Mouse (Mus musculus): ENCODE data around the gene Cacnb1.

The Cacnb1 gene

DNA sequence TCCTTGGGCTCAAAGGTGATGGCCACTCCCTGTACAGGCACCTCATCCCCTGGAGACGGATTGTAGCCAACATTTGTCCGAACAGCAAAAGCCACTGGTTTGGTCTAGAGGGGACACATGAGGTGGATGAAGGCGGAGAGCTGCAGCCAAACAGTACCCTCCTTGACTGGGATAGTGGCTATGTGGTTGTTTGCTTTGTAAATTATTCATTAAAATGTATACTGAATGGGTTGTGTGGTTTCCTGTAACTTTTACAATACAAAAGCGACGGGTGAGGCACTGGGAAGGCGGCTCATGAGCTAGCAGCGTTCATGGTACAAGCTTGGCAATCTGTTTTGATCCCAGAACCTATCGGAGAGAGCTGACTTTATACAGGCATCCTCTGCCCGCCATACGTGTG is 10.0 kb downstream of the Cacnb1 start:
- DNase-seq (ENCODE audit: low read depth, low spot score): no peak

DNA sequence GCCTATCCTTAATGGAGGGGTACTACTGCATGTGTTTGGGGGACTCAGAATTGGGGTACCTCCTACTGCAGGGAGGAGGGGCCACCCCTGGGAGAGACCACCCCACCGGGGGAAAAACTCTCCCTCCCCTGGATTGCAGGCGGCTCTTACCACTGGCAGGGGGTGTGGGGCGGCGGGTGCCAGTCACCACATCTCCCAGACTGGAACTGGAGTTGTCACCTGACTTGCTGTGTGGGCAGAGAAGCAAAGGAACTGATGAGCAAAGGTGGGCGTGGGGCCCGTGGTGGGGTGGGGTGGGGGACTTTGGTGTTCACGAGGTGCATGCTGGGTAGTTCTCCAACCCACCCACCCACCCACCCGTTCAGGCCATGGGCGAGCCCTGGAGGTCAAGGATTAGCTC is 11.1 kb downstream of the Cacnb1 start:
- no peak for DNase-seq (ENCODE audit: low read depth, low spot score)

DNA sequence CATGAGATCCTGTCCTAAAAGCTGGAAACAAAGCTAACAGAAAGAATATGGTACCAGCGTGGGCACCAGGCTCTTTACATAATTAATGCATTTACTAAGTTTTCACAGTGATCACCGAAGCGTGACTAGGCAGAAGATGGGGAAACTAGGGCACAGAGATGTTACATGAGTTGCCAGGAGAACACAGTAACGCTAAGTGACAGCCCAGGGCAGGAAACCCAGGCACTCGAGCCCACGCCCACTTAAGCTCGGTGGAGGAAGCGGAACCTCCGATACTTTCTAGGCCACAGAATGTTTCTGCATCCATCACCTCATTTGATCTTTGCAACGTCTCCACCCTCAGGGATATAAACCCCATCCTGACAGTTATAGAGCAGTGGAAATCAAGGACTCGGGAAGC is 14.7 kb downstream of the Cacnb1 start:
- no peak for DNase-seq (ENCODE audit: low read depth, low spot score)

DNA sequence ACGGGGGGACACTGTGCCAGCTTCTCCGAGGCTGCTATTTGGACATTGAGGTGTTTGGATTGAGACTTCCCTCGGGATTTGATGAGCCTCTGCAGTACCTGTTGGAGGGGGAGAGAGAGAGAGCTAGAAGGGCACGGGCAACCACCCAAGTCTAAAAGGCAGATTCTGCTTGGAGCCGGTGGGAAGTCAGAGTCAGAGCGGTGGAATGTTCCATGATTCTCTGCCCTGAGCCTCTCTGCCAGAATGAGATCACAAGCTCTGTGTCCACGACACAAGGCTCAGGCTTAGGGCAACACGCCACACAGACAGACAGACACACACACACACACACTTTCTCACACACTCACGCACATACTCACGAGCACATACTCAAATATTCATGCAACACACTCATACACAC is 17.1 kb downstream of the Cacnb1 start:
- DNase-seq (ENCODE audit: low read depth, low spot score): no peak

DNA sequence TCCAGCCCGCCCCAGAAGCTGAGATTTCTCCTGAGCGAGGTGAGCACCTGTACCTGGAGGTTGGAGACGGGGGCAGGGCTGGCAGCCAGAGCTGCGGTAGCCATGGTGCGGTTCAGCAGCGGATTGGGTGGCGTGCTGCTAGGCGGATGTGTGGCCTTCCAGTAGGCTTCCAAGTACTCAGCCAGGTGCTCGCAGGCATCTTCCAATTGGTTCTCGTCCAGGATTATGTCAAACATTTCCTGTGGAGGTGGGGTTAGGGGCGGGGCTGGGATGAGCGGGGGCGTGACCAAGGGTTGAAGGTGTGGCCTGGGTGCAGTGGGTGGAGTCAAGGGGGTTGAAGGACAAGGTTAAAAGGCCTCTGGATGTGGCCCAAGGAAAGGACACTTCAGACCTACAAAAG is 17.8 kb downstream of the Cacnb1 start:
- no peak for DNase-seq (ENCODE audit: low read depth, low spot score)

DNA sequence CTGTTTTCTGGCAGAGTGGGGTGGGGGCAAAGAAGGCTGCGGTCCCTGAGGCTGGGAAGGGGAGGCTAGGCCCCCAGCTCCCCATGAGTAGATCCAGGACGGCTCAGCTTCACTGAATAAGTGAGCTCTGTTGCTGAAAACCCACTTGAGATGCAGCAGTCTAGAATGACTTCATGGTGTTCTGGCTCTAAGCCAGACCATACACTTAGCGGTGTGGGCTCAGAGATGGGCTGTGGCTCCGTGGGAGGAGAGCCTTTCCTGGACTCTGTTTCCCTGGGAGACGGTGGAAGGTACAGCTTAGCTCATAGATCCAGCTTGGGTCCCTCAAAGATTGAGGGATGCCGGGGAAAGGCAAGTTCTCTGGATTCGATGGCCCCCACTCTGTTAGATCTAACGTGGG is 18.7 kb downstream of the Cacnb1 start:
- DNase-seq (ENCODE audit: low read depth, low spot score): no peak

DNA sequence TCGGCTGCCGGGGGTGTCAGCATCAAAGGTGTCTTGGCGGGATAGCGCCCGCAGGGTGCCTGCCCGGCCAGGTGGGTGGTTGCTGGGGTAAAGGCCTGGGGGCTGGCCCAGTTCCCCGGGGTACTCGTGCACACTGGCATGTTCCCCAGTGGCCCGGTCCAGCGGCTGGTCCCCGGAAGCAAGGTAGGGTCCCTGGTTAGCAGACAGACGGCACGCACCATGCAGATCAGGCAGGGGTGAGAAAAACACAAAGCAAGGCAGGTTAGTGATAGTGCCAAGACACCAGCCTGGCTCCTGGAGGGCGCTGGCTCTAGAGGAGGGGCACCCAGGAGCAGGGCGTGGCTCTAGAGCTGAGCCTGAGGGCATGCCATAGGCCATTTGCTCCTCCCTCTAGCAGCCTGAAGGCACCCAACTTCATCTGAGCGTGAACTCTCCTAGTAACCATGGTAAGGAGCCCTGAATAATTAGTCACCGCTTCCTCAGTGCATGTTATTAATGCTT is 19.6 kb downstream of the Cacnb1 start:
- DNase-seq (ENCODE audit: low read depth, low spot score): no peak

DNA sequence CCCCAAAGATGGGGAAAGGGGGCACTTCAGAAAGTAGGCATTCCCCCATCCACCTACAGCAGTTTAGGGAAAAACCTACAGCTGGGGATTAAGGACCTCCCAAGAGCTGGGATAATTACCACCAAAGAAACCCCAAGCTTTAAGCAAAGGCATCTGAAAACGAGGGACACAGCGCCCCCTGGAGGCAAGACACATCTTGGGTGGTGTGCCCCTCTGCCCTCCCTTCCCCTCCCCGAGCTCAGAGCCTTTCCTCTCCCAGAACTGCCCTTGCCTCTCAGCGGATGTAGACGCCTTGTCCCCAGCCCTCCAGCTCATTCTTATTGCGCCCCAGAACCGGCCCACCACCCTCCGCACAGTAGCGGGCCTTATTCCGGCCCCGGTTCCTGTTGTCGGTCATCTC is 20.2 kb downstream of the Cacnb1 start:
- DNase-seq (ENCODE audit: low read depth, low spot score): peak; percentile 70

DNA sequence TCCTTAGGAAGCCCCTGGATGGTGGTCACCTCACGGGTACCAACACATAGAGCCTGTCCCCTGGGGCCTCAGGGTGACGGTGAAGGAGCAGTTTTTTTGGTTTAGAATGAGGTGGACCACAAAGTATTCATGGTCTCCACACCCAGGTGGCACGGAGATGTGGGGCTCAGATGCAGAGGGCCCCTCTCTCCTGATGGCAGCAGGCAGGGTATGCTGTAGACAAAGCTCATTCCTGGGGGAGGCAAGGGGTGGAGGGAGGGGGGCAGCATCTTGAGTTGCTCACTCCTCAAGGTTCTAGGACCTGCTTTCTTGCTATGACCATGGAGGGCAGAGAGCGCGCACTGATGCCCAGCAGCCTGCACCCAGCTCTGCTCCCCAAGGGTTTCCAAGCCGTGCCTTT is 20.8 kb downstream of the Cacnb1 start:
- DNase-seq (ENCODE audit: low read depth, low spot score): no peak

DNA sequence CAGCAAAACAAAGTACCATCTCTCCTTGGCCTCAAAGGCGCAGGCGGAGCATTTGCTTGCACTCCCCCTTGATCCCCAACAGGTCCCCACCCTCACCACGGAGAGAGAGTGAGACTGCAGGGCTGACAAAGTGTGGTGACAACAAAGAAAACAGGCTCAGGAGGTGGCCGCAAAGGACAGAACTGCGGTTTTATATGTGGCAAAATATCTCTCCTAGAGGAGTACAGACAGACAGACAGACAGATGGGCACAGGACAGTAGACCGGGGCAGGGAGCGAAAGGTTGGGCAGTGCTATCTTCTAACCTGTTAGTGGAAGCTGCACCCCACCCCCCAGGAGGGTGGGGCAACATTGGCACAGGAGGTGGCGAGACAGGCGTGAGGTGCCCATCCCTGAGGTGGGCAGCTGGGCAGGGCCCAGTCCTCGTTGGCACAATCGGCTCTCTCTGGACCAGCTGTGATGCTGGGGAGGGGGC is 21.4 kb downstream of the Cacnb1 start:
- no peak for DNase-seq (ENCODE audit: low read depth, low spot score)

DNA sequence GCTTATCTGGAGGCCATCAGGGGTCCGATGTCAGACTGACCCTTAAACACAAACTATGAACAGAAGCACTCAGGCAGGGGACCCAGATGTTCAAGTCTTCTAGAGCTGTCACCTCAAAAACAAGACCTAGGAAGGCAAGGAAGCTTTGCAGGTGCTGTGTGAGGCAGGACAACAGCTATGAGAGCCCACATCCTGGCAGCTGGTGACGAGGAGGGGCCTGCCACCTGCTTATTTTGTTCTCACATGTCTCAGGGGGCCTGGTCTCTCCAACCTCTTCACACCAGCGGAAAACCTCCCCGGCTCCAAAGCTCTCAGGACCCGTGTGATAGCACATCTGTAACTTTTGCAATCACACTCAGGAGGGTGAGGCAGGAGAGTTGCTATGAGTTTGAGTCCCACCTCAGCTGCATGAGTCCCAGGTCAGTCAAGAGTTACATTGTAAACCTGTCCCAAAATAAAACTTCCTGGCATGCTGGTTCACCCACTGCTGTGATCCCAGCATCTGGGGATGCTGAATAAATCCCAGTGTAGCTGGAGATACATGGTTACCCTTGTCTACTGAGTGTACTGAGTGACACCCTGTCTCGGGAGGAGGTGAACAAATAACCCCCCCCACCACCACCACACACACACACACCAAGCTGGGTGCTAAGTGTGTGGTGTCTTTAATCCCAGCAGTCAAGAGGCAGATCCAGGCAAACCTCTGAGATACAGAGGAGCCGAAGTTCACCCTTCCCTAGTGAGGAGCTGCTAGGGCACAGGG is 22.3 kb downstream of the Cacnb1 start:
- no peak for DNase-seq (ENCODE audit: low read depth, low spot score)

DNA sequence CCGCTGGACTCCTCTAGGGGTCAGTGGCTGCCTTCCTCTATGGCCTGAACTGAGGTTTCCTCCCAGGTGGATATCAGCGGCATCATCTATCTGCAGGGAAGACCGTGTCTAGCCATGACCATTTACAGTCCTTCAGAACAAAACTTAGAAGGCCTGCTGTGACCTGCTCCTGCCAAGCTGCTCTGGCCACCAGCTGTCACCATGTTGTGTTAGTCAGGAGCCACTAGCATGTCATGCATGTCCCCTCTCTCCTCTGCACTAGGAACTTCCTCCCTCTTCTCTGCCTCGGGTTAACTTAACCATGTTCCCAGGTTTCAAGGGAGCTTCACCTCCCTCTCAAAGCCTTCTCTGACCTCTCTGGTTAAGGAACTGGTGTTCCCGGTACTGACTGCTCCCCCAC is 23.1 kb downstream of the Cacnb1 start:
- DNase-seq (ENCODE audit: low read depth, low spot score): no peak

DNA sequence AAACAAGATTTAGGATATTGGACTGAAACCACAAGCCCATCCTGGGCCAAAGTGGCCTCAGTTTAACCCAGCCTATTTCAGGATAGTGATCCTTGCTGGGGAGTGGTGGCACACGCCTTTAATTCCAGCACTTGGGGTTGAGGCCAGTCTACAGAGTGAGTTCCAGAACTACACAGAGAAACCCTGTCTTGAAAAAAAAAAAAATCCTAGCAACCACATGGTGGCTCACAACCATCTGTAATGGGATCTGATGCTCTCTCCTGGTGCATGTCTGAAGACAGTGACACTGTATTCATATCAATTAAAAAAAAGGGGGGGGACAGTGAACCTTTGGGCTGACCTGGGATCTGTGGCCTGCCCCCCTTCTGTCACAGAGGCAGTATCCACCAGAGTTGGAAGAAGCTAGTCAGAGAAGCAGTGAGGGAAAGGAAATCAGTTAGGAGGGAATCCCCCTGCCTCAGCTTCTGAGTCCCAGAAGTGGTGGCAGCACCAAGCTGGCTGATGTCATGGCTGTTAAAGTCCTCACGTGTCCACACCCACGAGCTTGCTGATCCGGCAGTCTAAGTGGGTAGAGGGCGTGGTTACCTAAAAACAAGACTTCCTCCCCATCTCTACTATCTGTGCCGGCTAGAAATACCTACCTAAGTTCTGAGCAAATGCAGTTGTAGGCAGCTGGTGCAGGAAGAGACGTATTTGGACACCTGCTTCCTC is 23.8 kb downstream of the Cacnb1 start:
- no peak for DNase-seq (ENCODE audit: low read depth, low spot score)

DNA sequence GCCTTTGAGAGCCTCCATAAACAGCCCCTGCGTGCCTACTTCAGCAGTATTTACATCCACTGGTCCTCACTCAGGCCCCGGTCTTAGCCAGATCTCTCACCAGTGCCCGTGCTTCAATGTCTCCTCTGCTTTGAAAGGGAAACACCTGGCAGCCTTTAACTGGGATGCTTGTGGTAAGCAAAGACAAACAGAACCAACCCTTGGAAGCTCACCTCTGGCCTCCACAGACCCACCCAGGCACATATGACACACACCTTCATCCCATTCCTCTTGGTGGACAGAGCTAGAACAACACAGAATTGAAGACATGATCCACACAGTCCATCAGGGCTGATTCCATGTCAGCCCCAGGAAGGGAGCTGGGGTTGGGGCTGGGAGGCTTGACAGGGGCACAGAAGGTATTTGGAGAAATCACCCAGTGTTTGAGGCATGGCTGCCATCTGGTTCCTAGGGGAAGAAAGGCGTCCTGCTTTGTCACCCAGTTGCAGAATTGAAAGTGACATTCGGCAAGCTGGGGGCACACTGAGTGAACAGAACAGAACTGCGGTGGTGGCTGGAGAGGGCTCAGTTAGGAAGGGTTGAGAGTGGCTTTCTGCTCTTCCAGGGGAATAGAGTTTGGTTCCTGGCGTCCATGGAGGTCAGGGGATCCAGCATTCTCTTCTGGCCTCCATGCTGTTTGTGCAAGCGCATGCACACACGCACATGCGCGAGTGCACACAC is 24.6 kb downstream of the Cacnb1 start:
- DNase-seq (ENCODE audit: low read depth, low spot score): no peak

DNA sequence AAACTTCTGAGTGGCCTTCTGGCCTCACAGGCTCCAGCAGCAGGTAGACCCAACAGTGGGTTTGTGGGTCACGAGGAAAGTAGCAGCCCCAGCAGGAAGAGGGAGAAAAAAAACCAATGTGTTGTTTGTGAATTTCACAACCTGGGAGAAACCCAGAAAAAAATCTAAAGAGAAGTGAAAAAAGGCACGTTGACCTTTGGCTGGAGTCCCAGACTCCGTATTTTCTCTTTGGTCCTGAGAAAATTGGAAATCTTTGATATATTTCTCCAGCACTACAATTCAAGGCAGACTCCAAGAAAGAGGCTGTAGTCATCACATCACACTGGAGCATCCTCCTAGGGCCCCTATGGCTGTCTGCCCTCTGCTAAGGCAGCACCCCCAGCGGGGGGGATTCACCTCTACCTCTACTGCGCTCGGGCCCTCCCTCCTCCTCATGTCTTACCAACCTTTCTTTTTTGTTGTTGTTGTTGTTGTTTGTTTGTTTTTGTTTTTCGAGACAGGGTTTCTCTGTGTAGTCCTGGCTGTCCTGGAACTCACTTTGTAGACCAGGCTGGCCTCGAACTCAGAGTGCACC is 25.4 kb downstream of the Cacnb1 start:
- DNase-seq (ENCODE audit: low read depth, low spot score): no peak

DNA sequence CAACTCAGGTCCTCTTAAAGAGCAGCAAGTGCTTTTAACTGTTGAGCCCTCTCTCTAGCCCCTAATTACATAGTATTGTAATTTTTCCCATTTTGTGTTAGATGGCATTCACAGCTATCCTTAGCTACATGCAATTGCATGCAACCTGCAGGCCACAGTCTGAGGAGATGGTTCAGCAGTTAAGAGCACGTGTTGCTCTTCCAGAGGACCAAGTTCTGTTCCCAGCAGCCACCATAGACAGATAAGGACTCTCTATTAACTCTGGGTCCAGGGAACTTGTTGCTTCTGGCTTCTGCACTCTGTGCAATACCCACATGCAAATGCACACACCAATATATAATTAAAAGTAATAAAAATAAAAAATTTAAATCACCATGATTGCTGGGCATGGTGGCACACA is 26.1 kb downstream of the Cacnb1 start:
- DNase-seq (ENCODE audit: low read depth, low spot score): no peak

DNA sequence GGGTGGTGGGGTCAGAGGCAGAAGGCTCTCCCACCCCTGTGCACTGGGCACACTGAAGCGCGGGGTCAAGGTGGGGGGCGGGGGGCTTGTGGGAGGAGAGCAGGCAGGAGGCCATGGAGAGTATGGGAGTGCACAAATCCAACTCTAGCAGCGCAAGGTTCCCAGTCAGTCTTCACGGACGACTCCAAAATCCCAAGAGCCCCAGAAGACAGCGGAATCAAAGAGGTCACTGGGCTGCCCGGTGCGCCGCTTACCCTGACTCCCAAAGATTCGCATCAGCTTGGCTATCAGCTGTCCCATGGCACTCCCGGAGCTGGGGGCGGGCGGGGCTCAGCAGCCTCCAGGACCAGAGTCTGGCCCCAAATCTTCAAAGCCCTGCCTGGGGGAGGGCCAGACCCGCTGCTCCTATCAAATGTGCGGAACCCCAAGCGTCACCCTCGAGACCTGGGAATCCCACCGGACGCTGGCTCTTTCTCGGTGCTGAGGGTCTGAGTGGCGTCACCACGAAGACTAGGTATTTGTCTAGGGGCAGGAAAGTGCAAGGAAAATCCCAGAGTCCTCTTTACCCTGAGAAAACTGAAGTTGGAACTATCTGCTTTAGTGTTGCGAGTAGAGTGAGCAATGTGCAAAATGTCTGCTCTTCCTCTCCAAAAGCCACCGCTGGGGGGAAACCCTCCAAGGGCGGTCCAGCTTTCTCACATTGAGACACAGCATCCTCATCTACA is 27.1 kb downstream of the Cacnb1 start, which contains the start of gene Arl5c:
Gene Arl5c, minus strand, starts transcription at position 618 of the 725 bp plus-strand sequence.
- no peak for DNase-seq (ENCODE audit: low read depth, low spot score)

DNA sequence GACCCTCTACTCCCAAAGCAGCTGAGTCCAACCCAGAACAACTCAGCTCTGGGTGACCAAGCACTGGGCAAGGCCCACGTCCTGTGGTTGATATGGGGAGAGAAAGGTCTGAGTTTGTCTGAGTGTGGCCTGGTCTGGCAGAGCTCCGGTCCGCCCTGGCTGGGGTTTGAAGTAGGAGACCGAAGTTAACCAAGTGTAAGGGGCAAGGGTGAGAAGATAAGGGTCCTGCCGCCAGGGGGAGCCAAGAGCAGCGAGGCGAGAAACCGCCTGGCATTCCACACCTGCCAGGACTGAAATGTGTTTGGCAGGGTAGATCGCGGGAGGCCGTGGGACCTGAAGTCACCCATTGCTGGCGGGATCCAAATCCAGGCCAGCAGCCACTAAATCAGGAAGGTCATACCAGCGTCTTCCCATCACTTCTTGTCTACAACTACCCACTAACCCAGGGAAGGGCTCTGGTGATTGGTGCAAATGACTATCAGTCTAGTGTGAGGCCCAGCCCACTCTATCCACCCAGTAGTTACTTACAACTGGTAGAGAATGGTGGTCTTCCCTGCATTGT is 28.2 kb downstream of the Cacnb1 start:
- DNase-seq (ENCODE audit: low read depth, low spot score): no peak

DNA sequence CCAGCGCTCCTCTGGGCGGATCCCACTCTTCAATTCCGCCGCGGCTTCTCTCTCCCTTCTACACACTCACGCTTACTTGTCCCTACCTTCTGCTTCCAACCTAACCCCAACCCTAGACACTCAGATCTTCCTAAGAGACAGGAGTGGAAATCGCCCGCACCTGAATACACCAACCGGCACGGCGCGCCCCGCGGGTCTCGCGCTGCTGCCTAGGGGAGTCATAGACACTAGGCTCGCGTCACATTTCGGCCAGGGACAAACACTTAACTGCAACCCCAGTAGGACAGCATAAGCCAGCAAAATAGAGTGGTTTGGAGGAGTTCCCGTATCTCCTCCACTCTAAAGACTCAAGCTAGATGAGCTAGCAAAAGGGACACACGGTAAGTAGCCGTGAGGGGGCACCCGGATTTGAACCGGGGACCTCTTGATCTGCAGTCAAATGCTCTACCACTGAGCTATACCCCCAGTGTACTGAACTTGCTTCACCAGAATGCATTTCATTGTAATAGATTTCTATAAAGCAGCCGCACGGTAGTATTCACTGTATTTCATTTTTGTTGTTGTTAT is 34.2 kb downstream of the Cacnb1 start:
- peak; percentile 72 for DNase-seq (ENCODE audit: low read depth, low spot score)

Data from retina, postnatal 7 days (tissue).